Mouse (Mus musculus): ENCODE measurements around the gene Plagl1.

GRCm38 (mm10) chr10:13125811-13126210 lies 65.5 kb downstream of the Plagl1 start:
- TF ChIP-seq CTCF (IDR thresholded peaks at IDR 0.05 in 2 of 3, conservative IDR thresholded peaks at IDR 0.05 in 1 of 3; ENCODE audit: control insufficient read depth in 1 of 3, insufficient read depth in 1 of 3, low read depth in 2 of 3, low read length in 3 of 3, poor library complexity in 1 of 3, severe bottlenecking in 1 of 3) (no peak), TCF12 (IDR thresholded peaks at IDR 0.05; ENCODE audit: low read depth, low read length) (no peak), ZNF384 (IDR thresholded peaks at IDR 0.05; ENCODE audit: low read depth, low read length) (no peak), ETS1 (IDR thresholded peaks at IDR 0.05; ENCODE audit: low read depth, low read length) (no peak), EP300 (IDR thresholded peaks at IDR 0.05; ENCODE audit: low read depth in 1 of 2, low read length in 2 of 2) (no peak), CHD2 (IDR thresholded peaks at IDR 0.05; ENCODE audit: low read length) (no peak), POLR2AphosphoS5 (IDR thresholded peaks at IDR 0.05; ENCODE audit: borderline replicate concordance, low read depth, low read length) (no peak), POLR2A (IDR thresholded peaks at IDR 0.05; ENCODE audit: control insufficient read depth in 1 of 2, insufficient read depth in 1 of 2, low read depth in 1 of 2, low read length in 2 of 2, poor library complexity in 1 of 2) (no peak)
